Mouse (Mus musculus) heart, postnatal 10 days (tissue): ENCODE data around the gene Wdr25. TPM values are rescaled to one million over a fixed set of nuclear protein-coding genes. Genes with fewer than 3 reads are reported as not detected.

Source experiments
- DNase-seq, 2 experiments: peaks; one replicate each; pipeline ENCODE4 v3.0.0; 2021
- intact Hi-C: fragments of 180-260 bp; cut with DNase I; formaldehyde crosslinking; loops from one replicate; pipeline ENCODE4 v1.15.1; 2025
- total RNA-seq, 2 experiments: library from RNA; stranded (reverse); gene quantifications; 2 replicates each; pipeline ENCODE4 v1.2.3; 2021

Gene Wdr25
- total RNA-seq, 2 experiments from 2014 or later = 4.6 to 5.5 TPM

- DNase-seq = no peak
- intact Hi-C loops = no loop called here
Measured at GRCm38 (mm10) chr12:108929475-108929874, 36.0 kb downstream of the Wdr25 start.

- no peak for DNase-seq
- intact Hi-C loops = no loop called here
Measured at GRCm38 (mm10) chr12:108931341-108932053, 38.1 kb downstream of the Wdr25 start.

- intact Hi-C loops = no loop called here
- no peak for DNase-seq
Measured at GRCm38 (mm10) chr12:108932113-108932512, 38.7 kb downstream of the Wdr25 start.

DNA sequence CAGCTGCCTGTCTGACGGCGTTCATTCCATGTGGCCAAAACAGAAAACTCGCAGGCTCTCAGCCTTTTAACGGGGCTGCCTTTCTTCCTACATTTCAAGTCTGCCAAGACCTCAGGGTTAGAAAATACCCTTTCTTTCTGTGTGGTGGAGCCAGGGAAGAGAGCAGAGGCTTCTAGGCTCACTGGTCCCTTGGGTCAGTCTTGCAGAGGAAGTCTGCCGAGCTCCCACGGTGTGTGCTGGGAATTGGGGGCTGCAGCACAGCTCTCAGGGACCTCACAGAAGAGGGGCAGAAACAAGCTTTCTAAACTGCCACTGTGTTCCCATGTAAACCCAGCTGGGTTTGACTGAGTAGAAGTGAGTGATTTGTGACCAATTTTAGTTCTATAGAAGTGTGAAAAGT, 40.8 kb downstream of the Wdr25 start:
- intact Hi-C loops = no loop called here
- DNase-seq = peak; percentile 27 to 28

DNA sequence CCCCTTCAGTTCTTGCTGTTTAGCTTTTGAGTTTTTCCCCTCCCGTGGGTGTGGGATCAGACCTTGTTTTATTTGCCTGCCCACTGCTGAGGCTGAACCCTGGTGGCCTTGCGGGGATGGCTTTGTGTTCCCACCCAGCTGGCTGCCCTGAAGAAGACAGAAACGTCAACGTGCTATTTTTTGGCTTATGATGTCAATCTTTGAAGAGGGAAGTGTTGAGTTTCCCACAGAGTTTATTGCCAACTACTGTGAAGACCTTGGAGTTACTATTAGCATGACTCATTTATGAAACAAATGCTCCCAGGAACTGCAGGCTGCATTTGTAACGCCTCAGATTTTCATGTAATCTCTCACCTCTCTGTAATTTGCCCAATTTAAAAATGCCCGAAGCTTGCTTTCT, 43.4 kb downstream of the Wdr25 start:
- intact Hi-C loops = no loop called here
- DNase-seq = peak; percentile 39 to 40

GRCm38 (mm10) chr12:108937506-108937905, 44.1 kb downstream of the Wdr25 start:
- intact Hi-C loops = no loop called here
- no peak for DNase-seq

DNA sequence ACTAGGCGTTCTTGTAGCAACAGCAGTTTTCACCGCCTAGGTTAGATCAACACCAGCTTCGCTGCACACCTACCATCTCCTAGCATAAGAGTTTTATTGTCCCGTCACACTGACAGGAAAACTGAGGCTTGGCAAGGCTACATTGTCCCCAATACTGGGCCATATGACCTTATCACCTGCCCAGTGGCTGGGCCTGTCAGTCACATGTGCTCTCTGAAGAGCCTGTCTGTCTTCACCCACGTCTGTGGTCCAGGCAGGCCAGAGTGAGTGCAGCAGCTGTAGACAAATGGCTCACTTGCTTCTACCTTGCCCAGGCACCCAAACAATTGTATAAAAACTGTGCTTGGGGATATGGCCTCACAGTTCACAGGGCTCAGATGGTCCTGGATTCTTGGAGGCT, 45.4 kb downstream of the Wdr25 start:
- no peak for DNase-seq
- intact Hi-C loops = no loop called here

- no peak for DNase-seq
- intact Hi-C loops = no loop called here
Measured at GRCm38 (mm10) chr12:108939317-108939716, 45.9 kb downstream of the Wdr25 start.

GRCm38 (mm10) chr12:108940255-108940654, 46.8 kb downstream of the Wdr25 start:
- intact Hi-C loops = no loop called here
- no peak for DNase-seq

DNA sequence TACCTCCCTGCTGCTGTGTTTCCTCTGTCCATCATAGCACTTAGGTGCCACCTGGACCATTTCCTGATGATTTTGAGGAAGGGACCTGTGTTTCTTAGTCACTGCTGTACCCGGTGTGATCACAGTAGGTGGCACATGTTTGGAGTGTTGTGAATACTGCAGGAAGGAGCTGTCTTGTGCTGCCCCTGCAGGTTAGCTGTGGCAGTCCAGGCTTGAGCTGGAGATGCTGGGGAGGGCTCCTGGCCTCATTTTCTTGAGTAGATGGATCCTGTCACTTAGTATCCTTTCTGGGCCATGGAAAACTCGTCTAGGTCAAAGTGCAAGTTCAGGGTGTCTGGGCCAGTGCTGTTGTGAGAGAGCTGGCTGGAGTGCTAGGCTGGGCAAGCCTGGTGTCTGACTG, 47.9 kb downstream of the Wdr25 start:
- intact Hi-C loops = no loop called here
- DNase-seq = no peak

DNA sequence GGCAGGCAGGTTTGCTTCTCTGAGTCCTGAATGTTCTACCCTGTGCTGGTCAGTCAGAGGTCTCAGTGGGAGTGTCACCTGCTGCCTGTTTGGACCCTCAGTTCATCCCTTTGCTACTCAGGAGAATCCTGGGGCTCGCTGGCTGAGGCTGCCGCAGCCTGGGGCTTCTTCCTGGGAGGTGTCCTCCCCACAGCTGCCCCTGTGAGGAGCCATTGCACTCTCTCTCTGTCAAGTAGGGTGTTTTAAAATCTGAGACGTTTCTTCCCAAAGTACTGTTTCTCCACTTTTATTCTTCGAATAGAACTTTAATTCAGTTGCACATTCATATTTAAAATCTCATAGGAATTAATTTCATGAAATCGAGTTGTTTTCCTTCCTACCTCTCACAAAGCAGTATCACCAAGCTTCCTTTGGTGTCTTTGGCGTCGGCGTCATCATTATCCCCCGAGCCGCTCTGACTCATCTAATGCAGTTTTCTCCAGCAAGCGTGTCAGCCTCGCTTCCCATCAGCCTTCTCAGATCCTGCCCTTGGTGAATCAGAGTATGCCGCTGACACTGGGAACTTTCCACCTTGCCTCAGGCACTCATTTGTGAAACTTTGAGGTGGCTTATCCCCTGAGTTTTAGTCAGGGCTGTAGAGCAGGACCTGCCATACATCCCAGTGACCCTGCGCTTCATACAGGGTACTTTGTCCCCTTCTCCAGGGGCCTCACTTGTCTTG, 48.9 kb downstream of the Wdr25 start:
- intact Hi-C loops = no loop called here
- DNase-seq = no peak

DNA sequence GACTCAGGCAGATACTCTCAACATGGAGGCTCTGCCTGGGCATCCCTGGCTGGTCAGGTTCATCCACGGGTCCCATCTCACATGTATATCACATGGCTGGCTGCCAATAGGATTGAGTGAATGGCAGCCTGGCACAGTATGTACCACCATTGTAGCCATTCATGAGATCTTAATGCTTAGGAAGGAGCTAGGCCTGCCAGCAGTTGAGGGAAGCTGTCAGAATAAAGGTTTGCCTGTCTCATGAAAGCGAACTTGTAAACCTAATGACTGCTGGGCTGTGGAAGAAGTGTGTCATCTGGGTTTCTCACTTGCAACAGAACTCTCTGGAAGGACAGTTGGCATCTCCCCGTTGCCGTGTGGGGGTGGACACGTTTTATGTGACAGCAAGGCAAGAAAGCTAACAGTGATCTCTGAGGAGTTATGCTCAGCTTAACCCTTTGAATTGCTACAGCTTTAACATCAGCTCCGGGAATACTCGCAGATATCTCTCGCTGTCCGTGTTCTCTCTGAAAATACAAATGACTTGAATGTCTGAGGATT, 59.6 kb downstream of the Wdr25 start:
- intact Hi-C loops = loop anchor here (2.0 kb wide), 1 partner anchor 440 kb away; no protein-coding TSS in a partner anchor
- DNase-seq = no peak

- intact Hi-C loops = loop anchor here (2.0 kb wide), 1 partner anchor 439 kb away; no protein-coding TSS in a partner anchor
- peak; percentile 38 to 47 for DNase-seq
Measured at GRCm38 (mm10) chr12:108953838-108954237, 60.4 kb downstream of the Wdr25 start.

- DNase-seq = no peak
- intact Hi-C loops = no loop called here
Measured at GRCm38 (mm10) chr12:108954456-108954855, 61.0 kb downstream of the Wdr25 start.

GRCm38 (mm10) chr12:108958483-108958882, 65.1 kb downstream of the Wdr25 start:
- DNase-seq = peak in 1 of 2 experiments; percentile 18

DNA sequence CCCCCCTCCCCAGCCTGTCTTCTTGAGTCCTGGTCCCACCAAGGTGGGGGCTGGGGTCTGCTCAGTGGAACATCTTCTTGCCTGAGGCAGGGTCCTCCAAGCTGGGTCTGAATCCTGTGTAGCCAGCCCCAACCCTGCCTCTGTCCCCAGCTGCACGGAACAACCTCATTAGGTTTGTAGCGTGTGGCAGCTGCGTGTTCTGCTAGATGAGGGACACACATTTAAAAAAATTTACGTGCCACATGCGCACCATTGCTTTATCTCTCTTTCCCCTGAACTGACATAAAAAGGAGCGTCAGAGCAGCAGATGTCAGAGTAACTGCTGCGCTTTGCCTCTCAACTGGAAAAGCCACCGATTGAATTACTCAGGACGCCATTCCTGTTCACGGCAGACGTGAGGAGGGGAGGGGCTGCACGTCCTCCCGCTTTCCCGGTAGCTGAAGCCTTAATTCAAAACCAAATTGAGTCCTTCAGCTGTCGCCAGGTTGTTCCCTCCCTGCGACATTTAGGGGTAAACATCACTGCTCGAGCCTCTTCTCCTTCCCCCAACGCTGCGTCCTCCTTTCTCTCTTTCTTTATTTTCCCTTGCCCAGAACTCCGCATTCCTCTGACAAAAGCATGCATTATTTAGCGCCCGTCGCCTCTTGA, 65.7 kb downstream of the Wdr25 start:
- intact Hi-C loops = no loop called here
- DNase-seq = no peak

More at GRCm38 (mm10) chr12:108958483-108958882, 65.1 kb downstream of the Wdr25 start:
- intact Hi-C loops = no loop called here

GRCm38 (mm10) chr12:108959639-108960219, 66.3 kb downstream of the Wdr25 start:
- intact Hi-C loops = no loop called here
- DNase-seq = no peak

DNA sequence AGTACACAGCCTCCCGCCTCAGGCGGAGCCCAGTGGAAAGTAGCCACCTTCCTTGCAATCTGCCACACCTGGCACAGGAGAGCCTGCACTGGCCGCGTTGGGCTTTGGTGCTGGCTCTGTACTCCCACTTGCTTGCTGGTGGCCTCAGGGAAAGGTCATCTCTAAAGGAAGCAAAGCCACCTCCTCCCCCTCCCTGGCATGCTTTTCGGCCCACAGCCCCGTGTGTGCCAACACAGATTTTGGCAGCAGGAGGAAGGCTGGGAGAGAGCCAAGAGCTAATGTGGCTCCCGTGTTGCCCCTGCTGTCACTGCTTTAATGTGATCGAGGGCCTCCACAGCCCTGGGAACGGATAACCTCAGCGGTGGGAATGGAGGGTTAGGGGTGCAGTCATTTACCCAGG, 66.8 kb downstream of the Wdr25 start:
- peak; percentile 90 to 91 for DNase-seq
- intact Hi-C loops = no loop called here

DNA sequence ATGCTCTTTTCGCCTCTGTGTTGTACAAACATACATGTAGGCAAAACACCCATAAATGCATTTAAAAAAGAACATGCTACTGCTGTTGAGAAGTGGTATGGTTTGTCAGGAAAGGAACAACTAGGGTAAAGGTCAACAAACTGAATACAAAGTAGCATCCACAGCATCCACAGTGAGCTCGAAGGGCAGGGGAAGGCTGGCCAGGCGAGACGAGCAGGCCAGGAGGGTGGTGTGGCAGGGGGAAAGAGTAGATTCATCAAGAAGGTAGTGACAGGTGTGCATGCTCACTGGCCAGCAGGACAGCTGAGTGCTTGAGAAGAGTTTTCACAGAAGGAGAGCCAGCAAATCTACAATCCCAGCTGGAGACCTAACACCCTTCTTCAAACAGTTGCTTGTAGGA, 74.2 kb downstream of the Wdr25 start:
- DNase-seq = no peak
- intact Hi-C loops = no loop called here

GRCm38 (mm10) chr12:108968031-108968430, 74.6 kb downstream of the Wdr25 start:
- intact Hi-C loops = no loop called here
- no peak for DNase-seq

DNA sequence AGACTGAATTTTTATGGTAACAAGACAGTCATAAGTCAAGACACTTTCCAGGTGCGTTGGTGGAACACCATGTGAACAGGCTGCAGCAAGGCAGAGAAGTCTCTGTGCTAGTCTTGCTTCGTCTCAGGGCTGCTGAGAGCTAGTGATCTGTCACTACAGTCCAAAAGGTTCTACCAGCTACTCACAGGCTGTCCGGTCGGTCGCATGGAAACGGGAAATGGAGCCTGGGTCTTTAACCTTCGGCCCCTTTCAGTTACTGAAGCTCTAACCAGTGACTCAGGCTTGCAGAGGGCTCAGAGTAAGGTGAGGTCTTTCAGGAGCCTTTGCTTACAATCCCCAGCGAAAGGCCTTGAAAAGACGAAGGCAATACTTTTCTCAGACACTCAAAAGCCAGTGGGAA, 78.0 kb downstream of the Wdr25 start:
- intact Hi-C loops = no loop called here
- DNase-seq = no peak
